Mouse (Mus musculus): ENCODE data around the gene Mical2.

DNA sequence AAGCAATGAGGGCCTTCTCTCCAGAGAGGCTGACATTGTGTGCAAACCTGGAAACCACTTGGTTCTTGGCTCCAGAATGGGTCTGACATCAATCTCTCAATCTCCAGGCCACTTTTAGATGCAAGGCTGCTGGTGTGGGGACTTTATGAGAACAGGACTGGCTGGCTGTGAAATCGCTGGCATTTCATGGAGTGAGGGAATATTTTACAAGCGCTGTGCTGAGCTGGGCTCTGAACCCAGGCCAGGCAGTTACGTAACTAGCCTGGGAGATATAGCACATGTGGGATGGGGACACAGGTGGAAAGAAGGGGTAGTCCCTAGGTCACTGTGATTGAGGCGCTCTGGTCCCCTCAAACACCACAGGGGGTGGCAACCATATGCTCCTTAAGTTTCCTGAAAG lies 33.4 kb upstream of the Mical2 start:
- TF ChIP-seq CTCF (IDR thresholded peaks at IDR 0.05; ENCODE audit: low read depth, low read length) (no peak), GATA1 (IDR thresholded peaks at IDR 0.05; ENCODE audit: borderline replicate concordance, low read length) (no peak)

All from G1E (cell line).